Mouse (Mus musculus): ENCODE data around the gene Unc93b1. TPM values are rescaled to one million over a fixed set of nuclear protein-coding genes. Genes with fewer than 3 reads are reported as not detected.
"Not testable (repeated sequence)": the region's sequence is repeated elsewhere in the genome, so short reads cannot be mapped to it uniquely, and the experiment has no call there.

Gene Unc93b1
- polyA plus RNA-seq, 1 experiment from 2014 or later: 15.0 TPM

DNA sequence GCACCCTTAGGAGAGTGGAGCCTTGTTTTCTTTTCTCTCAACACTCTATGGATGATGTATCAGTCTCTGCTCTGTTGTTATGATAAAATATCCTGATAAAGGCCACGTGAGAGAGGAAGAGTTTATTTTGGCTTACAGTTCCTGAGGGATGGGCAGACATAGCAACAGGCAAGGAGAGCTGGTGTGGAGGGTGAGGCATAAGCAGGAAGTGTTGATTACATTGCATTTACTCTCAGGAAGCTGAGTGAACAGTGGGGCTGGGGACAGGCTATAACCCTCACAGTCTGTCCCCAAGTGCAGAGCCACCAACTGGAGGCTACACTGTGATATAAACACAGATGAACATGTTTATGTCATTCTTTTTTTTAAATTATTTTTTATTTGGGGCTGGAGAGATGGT, 17.1 kb downstream of the Unc93b1 start:
- ATAC-seq (ENCODE audit: low FRiP score): no peak
- no peak overlapping the region for H3K4me3 ChIP-seq (replicated peaks)
- no peaks in the 10 kb centered on the region for H3K4me1 ChIP-seq
- no peaks in the 10 kb centered on the region for H3K36me3 ChIP-seq
- H3K9me3 ChIP-seq (replicated peaks): no peaks in the 10 kb centered on the region
- 60% methylated on average over 1 of the region's 1 CpGs for WGBS
- H3K27me3 ChIP-seq (replicated peaks): no peaks in the 10 kb centered on the region
- no peak overlapping the region for H3K4me2 ChIP-seq
- H3K27ac ChIP-seq (replicated peaks): no peak overlapping the region
- no peak overlapping the region for H3K9ac ChIP-seq (replicated peaks)

DNA sequence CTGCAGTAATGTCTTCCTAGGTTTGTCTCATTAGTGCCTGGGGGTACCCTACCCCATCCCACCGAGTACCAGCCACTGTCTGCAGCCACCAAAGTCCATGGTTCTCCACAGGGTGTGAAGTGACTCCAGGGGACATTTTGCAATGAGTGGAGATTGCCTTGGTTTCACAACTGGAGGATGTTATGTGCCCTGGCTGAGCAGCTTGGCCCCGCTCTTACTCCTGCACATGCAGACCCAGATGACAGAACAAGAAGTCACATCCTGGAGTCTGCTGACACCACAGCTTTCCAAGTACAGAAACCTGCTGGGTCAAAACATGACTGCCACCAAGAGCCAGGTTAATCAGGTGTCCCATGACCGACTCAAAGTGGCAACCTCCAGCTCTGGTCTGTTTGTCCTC, 20.0 kb downstream of the Unc93b1 start:
- H3K27me3 ChIP-seq (replicated peaks): no peaks in the 10 kb centered on the region
- H3K9me3 ChIP-seq (replicated peaks): no peaks in the 10 kb centered on the region
- WGBS: 89% methylated on average over 3 of the region's 3 CpGs
- no peak overlapping the region for H3K9ac ChIP-seq (replicated peaks)
- ATAC-seq (ENCODE audit: low FRiP score): no peak
- H3K4me3 ChIP-seq (replicated peaks): no peak overlapping the region
- no peak overlapping the region for H3K4me2 ChIP-seq
- H3K4me1 ChIP-seq: no peaks in the 10 kb centered on the region
- H3K36me3 ChIP-seq: no peaks in the 10 kb centered on the region
- H3K27ac ChIP-seq (replicated peaks): no peak overlapping the region

DNA sequence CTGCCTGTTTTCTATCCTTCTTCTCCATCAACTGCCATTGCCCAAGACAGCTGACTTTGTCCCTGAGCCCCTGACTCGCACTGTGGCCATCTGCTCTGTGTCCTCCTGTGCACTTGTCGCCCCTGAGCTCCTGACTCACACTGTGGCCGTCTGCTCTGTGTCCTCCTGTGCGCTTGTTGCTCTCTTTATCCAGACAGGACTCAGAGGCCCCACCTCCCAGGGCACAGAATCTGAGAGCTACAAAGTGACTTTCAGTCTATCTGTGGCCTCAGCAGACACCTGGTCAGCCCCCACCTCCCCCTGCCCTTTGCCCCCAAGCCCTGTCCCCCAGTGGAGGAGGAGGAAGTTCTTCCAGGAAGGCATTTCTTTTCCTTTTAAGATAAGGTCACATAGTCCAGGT, 20.8 kb downstream of the Unc93b1 start:
- Histone ChIP-seq H3K4me1 (no peaks in the 10 kb centered on the region), H3K9ac (replicated peaks) (no peak overlapping the region), H3K4me3 (replicated peaks) (no peak overlapping the region), H3K27ac (replicated peaks) (no peak overlapping the region), H3K27me3 (replicated peaks) (no peaks in the 10 kb centered on the region), H3K9me3 (replicated peaks) (no peaks in the 10 kb centered on the region), H3K4me2 (no peak overlapping the region), H3K36me3 (no peaks in the 10 kb centered on the region)
- 64% methylated on average over 4 of the region's 4 CpGs for WGBS
- no peak for ATAC-seq (ENCODE audit: low FRiP score)

DNA sequence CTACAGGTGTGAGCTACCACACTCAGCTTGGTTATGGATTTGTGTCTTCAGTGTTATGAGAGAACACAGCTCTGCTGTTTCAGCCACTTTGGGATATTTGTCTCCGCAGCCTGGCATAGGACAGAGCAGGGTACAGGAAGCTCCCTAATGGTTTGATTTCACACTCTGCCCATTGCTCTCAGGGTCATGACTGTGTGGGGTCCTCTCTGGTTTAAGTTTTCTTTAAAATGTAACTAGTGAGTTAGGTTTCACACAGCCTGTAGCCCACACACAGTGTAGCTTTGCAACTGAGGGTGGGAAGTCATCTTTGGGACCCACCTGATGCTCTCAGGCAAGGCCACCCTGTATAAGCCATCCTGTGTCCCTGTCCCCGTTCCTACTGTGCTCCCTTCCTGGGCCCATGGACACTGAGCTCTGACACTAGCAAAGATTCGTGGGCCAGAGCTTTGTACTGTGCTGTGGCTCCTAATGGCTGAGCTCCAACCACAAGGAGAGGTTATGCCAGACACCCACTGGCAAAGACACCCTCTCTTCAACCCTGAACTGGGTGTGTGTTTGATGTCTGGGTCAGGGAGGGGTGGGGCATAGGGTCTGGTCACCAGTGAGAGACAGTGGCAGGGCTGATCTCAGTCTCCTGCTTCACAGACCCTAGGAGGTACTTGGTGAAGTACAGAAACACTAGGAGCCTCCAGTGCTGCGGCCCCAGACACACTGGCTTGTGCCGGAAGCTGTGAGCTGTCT, 22.5 kb downstream of the Unc93b1 start:
- H3K4me2 ChIP-seq; H3K36me3 ChIP-seq; H3K27me3 ChIP-seq (replicated peaks); H3K4me1 ChIP-seq; ATAC-seq (ENCODE audit: low FRiP score); H3K9me3 ChIP-seq (replicated peaks); H3K9ac ChIP-seq (replicated peaks); H3K27ac ChIP-seq (replicated peaks); H3K4me3 ChIP-seq (replicated peaks): not testable (repeated sequence)
- WGBS: 77% methylated on average over 5 of the region's 5 CpGs

DNA sequence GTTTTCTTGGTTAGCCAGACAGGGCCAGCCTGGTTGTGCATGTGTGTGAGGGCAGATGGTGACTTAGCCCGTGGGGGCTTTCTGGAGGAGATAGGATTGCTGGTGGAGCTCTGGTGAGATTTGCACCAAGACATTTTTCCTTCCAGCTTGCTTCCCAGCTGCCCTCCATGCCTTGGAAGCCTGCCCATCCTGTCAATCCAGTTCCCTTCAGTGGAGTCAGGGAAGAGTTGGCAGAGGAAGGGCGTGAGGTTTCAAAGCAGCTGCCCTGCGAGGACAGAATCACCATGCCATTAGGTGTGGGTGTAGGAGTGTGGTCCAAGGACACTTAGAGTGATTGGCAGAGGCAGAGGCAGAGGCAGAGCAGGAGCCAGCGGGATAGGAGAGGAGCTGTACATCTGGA, 23.5 kb downstream of the Unc93b1 start, which contains the start of gene Aldh3b3:
TSS of gene Aldh3b3 (plus strand) at position 176 of the 400 bp plus-strand sequence.
- no peak for ATAC-seq (ENCODE audit: low FRiP score)
- H3K4me1 ChIP-seq: no peaks in the 10 kb centered on the region

DNA sequence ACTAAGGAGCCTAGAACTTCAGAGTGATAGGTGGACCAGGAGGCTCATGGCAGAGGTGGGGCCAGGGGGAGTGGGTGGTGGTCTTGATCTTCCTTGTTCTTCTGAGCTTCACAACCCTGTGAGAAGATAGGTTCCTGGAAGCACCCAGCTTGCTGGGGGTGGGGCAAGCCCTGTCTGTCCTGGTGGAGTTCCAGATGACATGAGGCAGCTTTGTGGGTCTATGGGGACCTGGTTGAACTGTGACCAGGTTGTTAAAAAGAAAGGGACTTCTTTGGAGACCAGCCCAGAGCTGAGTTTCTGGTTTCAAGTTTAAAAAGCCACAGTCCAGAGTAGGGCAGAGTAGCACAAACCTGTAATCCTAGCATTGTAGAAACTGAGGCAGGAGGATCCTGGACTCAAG, 24.0 kb downstream of the Unc93b1 start:
- H3K4me1 ChIP-seq: no peaks in the 10 kb centered on the region
- no peak overlapping the region for H3K9ac ChIP-seq (replicated peaks)
- no peak overlapping the region for H3K4me2 ChIP-seq
- no peak overlapping the region for H3K27ac ChIP-seq (replicated peaks)
- no peaks in the 10 kb centered on the region for H3K9me3 ChIP-seq (replicated peaks)
- no peaks in the 10 kb centered on the region for H3K36me3 ChIP-seq
- no peak for ATAC-seq (ENCODE audit: low FRiP score)
- no peak overlapping the region for H3K4me3 ChIP-seq (replicated peaks)
- H3K27me3 ChIP-seq (replicated peaks): no peaks in the 10 kb centered on the region

More for the DNA sequence above, 23.5 kb downstream of the Unc93b1 start, which contains the start of gene Aldh3b3:
- 74% methylated on average over 4 of the region's 4 CpGs for WGBS
- no peak within 1 kb of the TSS for H3K9ac ChIP-seq (replicated peaks)
- H3K27me3 ChIP-seq (replicated peaks): no peaks in the 10 kb centered on the region
- no peaks in the 10 kb centered on the region for H3K9me3 ChIP-seq (replicated peaks)
- no peak within 1 kb of the TSS for H3K4me2 ChIP-seq
- H3K4me3 ChIP-seq (replicated peaks): no peak within 1 kb of the TSS
- H3K36me3 ChIP-seq: no peaks in the 10 kb centered on the region
- H3K27ac ChIP-seq (replicated peaks): no peak within 1 kb of the TSS

DNA sequence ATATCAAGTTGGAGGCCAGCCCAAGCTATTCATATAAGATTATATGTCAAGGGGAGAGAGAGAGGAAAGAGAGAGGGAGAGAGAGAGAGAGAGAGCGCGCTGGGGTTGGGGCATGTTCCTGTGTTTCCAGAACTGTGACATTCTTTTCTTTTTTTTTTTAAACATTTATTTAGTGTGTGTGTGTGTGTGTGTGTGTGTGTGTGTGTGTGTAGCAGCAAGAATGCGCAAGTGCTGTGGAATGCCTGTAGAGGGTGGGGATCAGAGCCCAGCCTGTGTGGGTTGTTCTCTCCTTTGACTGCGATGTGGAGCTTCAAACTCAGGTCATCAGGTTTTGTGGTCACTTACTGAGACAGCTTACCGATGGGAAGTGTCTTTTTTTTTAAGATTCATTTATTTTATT, 25.2 kb downstream of the Unc93b1 start:
- Histone ChIP-seq H3K9me3 (replicated peaks) (no peaks in the 10 kb centered on the region), H3K4me1 (no peaks in the 10 kb centered on the region), H3K36me3 (no peaks in the 10 kb centered on the region), H3K9ac (replicated peaks) (no peak overlapping the region), H3K4me3 (replicated peaks) (no peak overlapping the region), H3K4me2 (no peak overlapping the region), H3K27ac (replicated peaks) (no peak overlapping the region), H3K27me3 (replicated peaks) (no peaks in the 10 kb centered on the region)
- no peak for ATAC-seq (ENCODE audit: low FRiP score)
- 83% methylated on average over 5 of the region's 5 CpGs for WGBS

DNA sequence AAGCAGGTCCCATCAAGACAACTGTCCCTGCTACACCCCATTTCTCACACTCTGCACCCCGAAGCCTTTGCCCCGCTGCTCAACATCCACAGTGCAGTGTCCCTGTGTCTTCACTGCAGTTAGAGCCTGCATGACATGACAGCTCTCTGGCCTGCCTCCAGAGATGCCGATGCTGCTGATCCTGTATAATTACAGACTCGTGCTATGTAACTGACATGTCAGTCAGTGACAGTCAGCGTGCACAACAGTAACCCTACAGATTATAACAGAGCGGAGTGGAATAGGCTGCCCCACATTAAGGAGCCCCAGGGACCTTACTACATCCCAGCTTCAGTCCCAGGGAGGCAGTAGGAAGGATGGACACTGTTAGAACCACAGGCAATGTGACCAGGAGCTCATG, 26.8 kb downstream of the Unc93b1 start:
- not testable (repeated sequence) for H3K36me3 ChIP-seq; H3K9ac ChIP-seq (replicated peaks); H3K9me3 ChIP-seq (replicated peaks); H3K27me3 ChIP-seq (replicated peaks); H3K27ac ChIP-seq (replicated peaks); H3K4me3 ChIP-seq (replicated peaks); H3K4me1 ChIP-seq; H3K4me2 ChIP-seq; ATAC-seq (ENCODE audit: low FRiP score)
- 89% methylated on average over 6 of the region's 6 CpGs for WGBS

DNA sequence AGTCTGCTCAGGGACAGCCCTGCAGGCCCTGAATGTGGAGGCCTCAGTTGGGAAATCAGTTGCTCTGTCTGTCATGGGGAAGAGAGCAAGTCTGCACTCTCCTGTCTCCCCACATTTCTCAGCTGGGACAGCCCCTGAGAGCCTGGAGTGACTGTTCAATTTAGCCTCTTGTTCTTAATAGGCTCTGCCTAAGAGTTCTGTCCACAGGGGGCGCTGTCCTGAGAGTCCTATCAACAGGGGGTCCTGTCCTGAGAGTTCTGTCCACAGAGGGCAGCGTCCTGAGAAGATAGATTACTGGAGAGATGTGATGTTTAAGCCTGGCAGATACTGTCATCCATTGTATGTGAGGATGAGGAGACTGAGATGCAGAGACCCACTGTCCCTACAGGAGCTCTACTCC, 27.5 kb downstream of the Unc93b1 start:
- no peaks in the 10 kb centered on the region for H3K4me1 ChIP-seq
- no peak overlapping the region for H3K27ac ChIP-seq (replicated peaks)
- WGBS: 23% methylated on average over 2 of the region's 2 CpGs
- H3K9me3 ChIP-seq (replicated peaks): no peaks in the 10 kb centered on the region
- no peak overlapping the region for H3K9ac ChIP-seq (replicated peaks)
- H3K27me3 ChIP-seq (replicated peaks): no peaks in the 10 kb centered on the region
- ATAC-seq (ENCODE audit: low FRiP score): no peak
- H3K4me2 ChIP-seq: no peak overlapping the region
- no peaks in the 10 kb centered on the region for H3K36me3 ChIP-seq
- H3K4me3 ChIP-seq (replicated peaks): no peak overlapping the region

DNA sequence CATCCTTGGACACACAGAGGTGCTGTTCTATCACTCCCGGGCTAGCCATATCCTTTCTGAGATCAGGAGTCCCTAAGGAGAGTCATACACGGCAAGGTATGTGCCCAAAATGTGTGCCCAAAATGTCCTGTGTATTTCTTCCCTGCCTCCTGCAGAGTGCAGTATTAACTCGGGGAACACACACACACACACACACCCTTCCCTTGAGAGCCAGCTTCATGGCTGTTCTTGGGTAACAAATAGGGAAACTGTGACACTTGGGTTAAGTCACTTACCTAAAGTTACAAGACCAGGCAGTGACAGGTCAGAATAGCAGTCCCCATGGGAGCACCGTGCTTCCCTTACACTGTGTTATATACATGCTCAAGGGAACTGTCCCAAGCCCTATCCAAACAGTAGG, 29.0 kb downstream of the Unc93b1 start:
- 77% methylated on average over 4 of the region's 4 CpGs for WGBS
- no peaks in the 10 kb centered on the region for H3K36me3 ChIP-seq
- H3K4me3 ChIP-seq (replicated peaks): no peak overlapping the region
- no peak overlapping the region for H3K27ac ChIP-seq (replicated peaks)
- no peak overlapping the region for H3K9ac ChIP-seq (replicated peaks)
- H3K4me2 ChIP-seq: no peak overlapping the region
- no peak for ATAC-seq (ENCODE audit: low FRiP score)
- H3K27me3 ChIP-seq (replicated peaks): no peaks in the 10 kb centered on the region
- no peaks in the 10 kb centered on the region for H3K9me3 ChIP-seq (replicated peaks)
- no peaks in the 10 kb centered on the region for H3K4me1 ChIP-seq

DNA sequence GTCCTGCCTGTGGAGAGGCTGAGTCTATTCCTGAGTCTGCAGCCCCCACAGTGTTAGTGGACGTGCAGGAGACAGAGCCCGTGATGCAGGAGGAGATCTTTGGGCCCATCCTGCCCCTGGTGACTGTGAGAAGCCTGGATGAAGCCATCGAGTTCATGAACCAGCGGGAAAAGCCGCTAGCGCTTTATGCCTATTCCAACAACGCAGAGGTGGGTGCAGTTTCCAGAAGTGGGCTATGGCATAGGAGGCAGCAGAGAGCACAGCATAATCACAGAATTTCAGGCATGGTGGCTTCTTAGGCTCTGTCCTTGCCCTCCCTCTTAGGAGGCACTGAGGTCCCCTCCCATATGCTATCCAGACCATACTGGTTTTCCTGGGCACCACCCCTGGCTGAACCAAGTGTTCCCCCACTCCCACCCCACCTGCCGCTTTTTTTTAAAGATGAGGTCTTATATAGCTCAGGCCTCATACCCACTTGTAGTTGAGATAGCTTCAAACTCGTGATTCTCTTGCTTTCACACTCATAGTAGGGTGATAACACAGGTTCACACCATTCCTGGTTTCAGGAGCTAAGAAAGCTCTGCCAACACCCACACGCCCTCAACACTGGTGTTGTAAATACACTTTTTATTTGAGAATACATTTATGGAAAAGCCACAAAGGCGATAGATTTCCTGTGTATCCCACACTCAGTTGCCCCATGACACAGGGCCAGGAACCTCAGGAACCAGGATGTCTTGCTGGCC, 31.5 kb downstream of the Unc93b1 start:
- Histone ChIP-seq H3K4me3 (replicated peaks) (no peak overlapping the region), H3K4me2 (no peak overlapping the region), H3K9ac (replicated peaks) (no peak overlapping the region), H3K36me3 (no peaks in the 10 kb centered on the region), H3K27me3 (replicated peaks) (no peaks in the 10 kb centered on the region), H3K27ac (replicated peaks) (no peak overlapping the region), H3K4me1 (no peaks in the 10 kb centered on the region), H3K9me3 (replicated peaks) (no peaks in the 10 kb centered on the region)
- 75% methylated on average over 11 of the region's 11 CpGs for WGBS
- no peak for ATAC-seq (ENCODE audit: low FRiP score)

DNA sequence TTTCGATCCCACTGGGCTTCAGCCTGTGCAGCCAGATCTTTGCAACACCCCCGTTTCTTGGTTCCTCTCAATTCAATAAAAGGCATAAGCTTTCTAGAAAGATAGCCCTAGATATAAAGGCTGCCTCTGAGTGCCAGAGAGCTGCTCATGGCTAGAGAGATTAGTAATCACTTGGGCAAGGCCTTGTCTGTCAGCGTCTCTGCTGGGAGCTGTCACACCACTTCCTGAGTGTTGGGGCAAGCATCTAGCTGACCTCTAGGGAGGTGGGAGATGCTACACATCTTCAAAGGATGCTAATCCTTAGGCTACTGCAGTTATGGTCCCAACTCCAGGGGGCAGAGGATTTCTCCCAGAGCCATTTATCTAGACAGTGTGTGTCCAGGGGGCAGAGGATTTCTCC, 32.3 kb downstream of the Unc93b1 start:
- no peak for ATAC-seq (ENCODE audit: low FRiP score)
- Histone ChIP-seq H3K27me3 (replicated peaks) (no peaks in the 10 kb centered on the region), H3K4me1 (no peaks in the 10 kb centered on the region), H3K27ac (replicated peaks) (no peak overlapping the region), H3K9ac (replicated peaks) (no peak overlapping the region), H3K36me3 (no peaks in the 10 kb centered on the region), H3K9me3 (replicated peaks) (no peaks in the 10 kb centered on the region), H3K4me2 (no peak overlapping the region), H3K4me3 (replicated peaks) (no peak overlapping the region)
- 87% methylated on average over 3 of the region's 3 CpGs for WGBS

All from neural tube, embryonic 15.5 days (tissue).